Mouse (Mus musculus): Measurements from ENCODE around the gene Sf3b3. TPM values are rescaled to one million over a fixed set of nuclear protein-coding genes. Genes with fewer than 3 reads are reported as not detected.
"Not testable (repeated sequence)": the region's sequence is repeated elsewhere in the genome, so short reads cannot be mapped to it uniquely, and the experiment has no call there.

Sf3b3 gene
- polyA plus RNA-seq, 1 experiment, result 14.4 TPM

GRCm38 (mm10) chr8:110870501-110870900, 23.9 kb upstream of the Sf3b3 start:
- 94% methylated on average over 2 of the region's 2 CpGs for WGBS
- TF ChIP-seq CTCF (IDR thresholded peaks at IDR 0.05; ENCODE audit: extremely low read depth, insufficient read length, insufficient replicate concordance, low read depth, low read length) (no peak), POLR2A (IDR thresholded peaks at IDR 0.05; ENCODE audit: low read depth, low read length) (no peak)
- no peaks in the 10 kb centered on the region for H3K4me1 ChIP-seq (ENCODE audit: control insufficient read depth, insufficient read depth, insufficient read length, low read length)
- H3K36me3 ChIP-seq (ENCODE audit: control insufficient read depth, insufficient read depth, low read length), result peaks cover 66% of the 10 kb centered on the region
- no peak overlapping the region for H3K4me3 ChIP-seq (ENCODE audit: low read depth, low read length)
- no peaks in the 10 kb centered on the region for H3K27me3 ChIP-seq (ENCODE audit: control insufficient read depth, insufficient read depth, low read length)
- no peak overlapping the region for H3K27ac ChIP-seq (ENCODE audit: insufficient read depth, low read depth, low read length)

- WGBS, result 96% methylated on average over 7 of the region's 7 CpGs
- H3K36me3 ChIP-seq (ENCODE audit: control insufficient read depth, insufficient read depth, low read length), result peaks cover 71% of the 10 kb centered on the region
- H3K4me1 ChIP-seq (ENCODE audit: control insufficient read depth, insufficient read depth, insufficient read length, low read length); H3K27me3 ChIP-seq (ENCODE audit: control insufficient read depth, insufficient read depth, low read length); H3K4me3 ChIP-seq (ENCODE audit: low read depth, low read length); H3K27ac ChIP-seq (ENCODE audit: insufficient read depth, low read depth, low read length): not testable (repeated sequence)
Measured at GRCm38 (mm10) chr8:110861347-110862025, 14.9 kb upstream of the Sf3b3 start.

DNA sequence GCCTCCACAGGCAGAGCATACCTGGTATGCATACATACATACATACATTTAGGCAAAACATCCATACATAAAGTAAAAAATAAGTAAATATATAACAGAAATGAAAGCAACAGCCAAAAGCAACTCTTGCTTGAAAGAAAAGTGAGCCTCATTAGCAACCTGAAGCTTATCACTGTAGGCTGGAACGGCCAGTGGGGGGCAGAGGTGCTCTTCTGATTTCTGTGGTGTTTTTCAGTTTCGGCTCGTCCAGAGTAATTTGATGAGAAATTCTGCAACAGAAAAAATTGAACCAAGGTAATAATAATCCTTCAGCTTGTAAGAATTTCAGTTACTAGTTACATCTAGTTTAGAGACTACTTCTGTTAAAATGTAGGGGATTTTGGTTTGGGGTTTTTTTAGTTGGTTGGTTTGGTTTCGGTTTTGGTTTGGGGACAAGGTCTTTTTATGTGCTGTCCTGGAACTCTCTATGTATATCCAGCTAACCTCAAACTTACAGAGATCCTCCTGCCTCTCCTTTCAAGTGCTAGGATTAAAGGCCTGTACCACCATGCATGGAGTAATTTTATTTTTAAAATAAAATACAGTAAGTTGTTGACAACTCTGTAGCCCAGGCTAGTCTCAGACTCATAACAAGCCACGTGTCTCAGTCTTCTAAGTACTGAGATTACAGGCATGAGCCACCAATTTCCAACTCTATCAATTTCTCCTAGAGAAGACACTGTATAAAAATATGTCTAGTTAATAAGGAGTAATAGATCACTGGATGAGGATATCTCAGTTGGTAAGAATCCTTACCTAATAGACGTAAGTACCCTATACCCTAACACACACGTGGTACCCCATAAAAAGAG, 13.3 kb upstream of the Sf3b3 start:
- peaks cover 70% of the 10 kb centered on the region for H3K36me3 ChIP-seq (ENCODE audit: control insufficient read depth, insufficient read depth, low read length)
- no peaks in the 10 kb centered on the region for H3K4me1 ChIP-seq (ENCODE audit: control insufficient read depth, insufficient read depth, insufficient read length, low read length)
- no peak overlapping the region for H3K4me3 ChIP-seq (ENCODE audit: low read depth, low read length)
- no peak for TF ChIP-seq POLR2A (IDR thresholded peaks at IDR 0.05; ENCODE audit: low read depth, low read length)
- TF ChIP-seq CTCF (IDR thresholded peaks at IDR 0.05; ENCODE audit: extremely low read depth, insufficient read length, insufficient replicate concordance, low read depth, low read length), result peak; percentile 46; the same call in 1 of the 2 replicates
- no peaks in the 10 kb centered on the region for H3K27me3 ChIP-seq (ENCODE audit: control insufficient read depth, insufficient read depth, low read length)
- WGBS, result 68% methylated on average over 7 of the region's 7 CpGs
- no peak overlapping the region for H3K27ac ChIP-seq (ENCODE audit: insufficient read depth, low read depth, low read length)

- TF ChIP-seq CTCF (IDR thresholded peaks at IDR 0.05; ENCODE audit: extremely low read depth, insufficient read length, insufficient replicate concordance, low read depth, low read length) (no peak), POLR2A (IDR thresholded peaks at IDR 0.05; ENCODE audit: low read depth, low read length) (no peak)
- Histone ChIP-seq H3K4me1 (ENCODE audit: control insufficient read depth, insufficient read depth, insufficient read length, low read length) (no peaks in the 10 kb centered on the region), H3K36me3 (ENCODE audit: control insufficient read depth, insufficient read depth, low read length) (peaks cover 73% of the 10 kb centered on the region), H3K27me3 (ENCODE audit: control insufficient read depth, insufficient read depth, low read length) (no peaks in the 10 kb centered on the region), H3K27ac (ENCODE audit: insufficient read depth, low read depth, low read length) (no peak overlapping the region), H3K4me3 (ENCODE audit: low read depth, low read length) (no peak overlapping the region)
- WGBS, result 73% methylated on average over 5 of the region's 5 CpGs
Measured at GRCm38 (mm10) chr8:110856760-110857461, 10.3 kb upstream of the Sf3b3 start.

GRCm38 (mm10) chr8:110856073-110856472, 9.5 kb upstream of the Sf3b3 start:
- H3K4me3 ChIP-seq (ENCODE audit: low read depth, low read length); H3K4me1 ChIP-seq (ENCODE audit: control insufficient read depth, insufficient read depth, insufficient read length, low read length); H3K27me3 ChIP-seq (ENCODE audit: control insufficient read depth, insufficient read depth, low read length); H3K27ac ChIP-seq (ENCODE audit: insufficient read depth, low read depth, low read length): not testable (repeated sequence)
- peaks cover 79% of the 10 kb centered on the region for H3K36me3 ChIP-seq (ENCODE audit: control insufficient read depth, insufficient read depth, low read length)
- WGBS, result 81% methylated on average over 4 of the region's 4 CpGs

- no peak overlapping the region for H3K27ac ChIP-seq (ENCODE audit: insufficient read depth, low read depth, low read length)
Measured at GRCm38 (mm10) chr8:110851186-110851585, 4.6 kb upstream of the Sf3b3 start.

More at GRCm38 (mm10) chr8:110851186-110851585, 4.6 kb upstream of the Sf3b3 start:
- 87% methylated on average over 10 of the region's 10 CpGs for WGBS
- no peaks in the 10 kb centered on the region for H3K27me3 ChIP-seq (ENCODE audit: control insufficient read depth, insufficient read depth, low read length)
- peaks cover 53% of the 10 kb centered on the region for H3K36me3 ChIP-seq (ENCODE audit: control insufficient read depth, insufficient read depth, low read length)
- no peak overlapping the region for H3K4me3 ChIP-seq (ENCODE audit: low read depth, low read length)
- H3K4me1 ChIP-seq (ENCODE audit: control insufficient read depth, insufficient read depth, insufficient read length, low read length), result no peaks in the 10 kb centered on the region; the same call in 1 of the 2 replicates
- TF ChIP-seq POLR2A (IDR thresholded peaks at IDR 0.05; ENCODE audit: low read depth, low read length) (no peak), CTCF (IDR thresholded peaks at IDR 0.05; ENCODE audit: extremely low read depth, insufficient read length, insufficient replicate concordance, low read depth, low read length) (no peak)

All from small intestine, adult 2 months (tissue).